Mouse (Mus musculus) lung, embryonic 14.5 days (tissue): ENCODE results near the gene Cpxm1. TPM values are rescaled to one million over a fixed set of nuclear protein-coding genes. Genes with fewer than 3 reads are reported as not detected.

ENCODE experiments used
- ATAC-seq: fragments of 200-750 bp; cut with Nextera tagmentation; 2 replicates; pipeline ENCODE4 v1.8.0; 2017; ENCODE audit warnings: mild to moderate bottlenecking, moderate TSS enrichment, moderate library complexity; ENCODE audit not compliant: insufficient read depth
- DNase-seq: peaks from one replicate; pipeline ENCODE4 v3.0.0-alpha.2; 2015
- H3K27ac ChIP-seq: fragments of 300-500 bp; sonication (generic); 2 replicates; pipeline ENCODE4 v1.5.1; 2014; ENCODE audit warnings: low read depth, mild to moderate bottlenecking, moderate library complexity
- H3K27me3 ChIP-seq: fragments of 300-500 bp; sonication (generic); 2 replicates; pipeline ENCODE4 v1.6.1; 2014; ENCODE audit warnings: low read length, control low read depth; ENCODE audit not compliant: insufficient read depth
- H3K36me3 ChIP-seq: fragments of 300-500 bp; sonication (generic); 2 replicates; pipeline ENCODE4 v1.6.1; 2014; ENCODE audit warnings: control low read depth; ENCODE audit not compliant: insufficient read depth
- H3K4me1 ChIP-seq: fragments of 300-500 bp; sonication (generic); 2 replicates; pipeline ENCODE4 v1.6.1; 2014; ENCODE audit warnings: antibody characterized with exemption, control low read depth; ENCODE audit not compliant: insufficient read depth
- H3K4me2 ChIP-seq: fragments of 300-500 bp; sonication (generic); 2 replicates; pipeline ENCODE4 v1.6.1; 2014; ENCODE audit warnings: mild to moderate bottlenecking
- H3K4me3 ChIP-seq: fragments of 300-500 bp; sonication (generic); 2 replicates; pipeline ENCODE4 v1.5.1; 2014; ENCODE audit warnings: low read depth, low read length
- H3K9ac ChIP-seq: fragments of 300-500 bp; sonication (generic); 2 replicates; pipeline ENCODE4 v1.6.1; 2014
- H3K9me3 ChIP-seq: fragments of 300-500 bp; sonication (generic); 2 replicates; pipeline ENCODE4 v1.6.1; 2016; ENCODE audit warnings: low read depth, low read length, control low read depth
- CTCF ChIP-seq: IDR thresholded peaks from 2 replicates; pipeline ENCODE4 v1.5.1; 2016; ENCODE audit warnings: antibody characterized with exemption, low read depth
- WGBS: fragments of 180-500 bp; shearing (Covaris S2); extraction: QIAGEN DNeasy Blood & Tissue Kit; methylation state at CpG from one replicate; pipeline ENCODE4 v1.1.7; 2014; 5-methylcytosine and 5-hydroxymethylcytosine counted together
- polyA plus RNA-seq: library from polyadenylated mRNA; unstranded; fragments of >200 nt; fragmentation: Nextera tagmentation; extraction: Ambion mirVana; gene quantifications from 2 replicates; pipeline ENCODE4 v1.2.1, GENCODE M21; 2014

Gene Cpxm1
- polyA plus RNA-seq, 1 experiment from 2014 or later, result 59.0 TPM

- no peaks in the 10 kb centered on the region for H3K9me3 ChIP-seq
- no peaks in the 10 kb centered on the region for H3K27me3 ChIP-seq
- no peak overlapping the region for H3K4me3 ChIP-seq
- no peaks in the 10 kb centered on the region for H3K36me3 ChIP-seq
- H3K4me2 ChIP-seq, result no peak overlapping the region
- no peak overlapping the region for H3K9ac ChIP-seq
- no peak overlapping the region for H3K27ac ChIP-seq
- H3K4me1 ChIP-seq, result no peaks in the 10 kb centered on the region
- DNase-seq (peak; percentile 21), ATAC-seq (no peak)
- 70% methylated on average over 7 of the region's 7 CpGs for WGBS
- no peak for TF ChIP-seq CTCF
Measured at GRCm38 (mm10) chr2:130341220-130341580, 56.2 kb downstream of the Cpxm1 start.

Other genes starting within 250 kb of the Cpxm1 start
- gene Snrpb, start 218.2 kb downstream of the Cpxm1 start, polyA plus RNA-seq, result 691 and 703 TPM in 2 replicates
- not detected in 2 replicates for gene Tmc2, start 202.4 kb downstream of the Cpxm1 start, polyA plus RNA-seq
- 303 and 318 TPM in 2 replicates for gene Nop56, start 123.1 kb downstream of the Cpxm1 start, polyA plus RNA-seq
- gene Idh3b, start 113.0 kb downstream of the Cpxm1 start, polyA plus RNA-seq, result 136 and 151 TPM in 2 replicates
- gene Ebf4, start 102.4 kb downstream of the Cpxm1 start, polyA plus RNA-seq, result 1.9 and 2.3 TPM in 2 replicates
- gene Gm28372, start 7.7 kb upstream of the Cpxm1 start, polyA plus RNA-seq, result not detected in 2 replicates
- gene 1700020A23Rik, start 7.7 kb upstream of the Cpxm1 start, polyA plus RNA-seq, result not detected in 2 replicates
- gene Tmem239, start 8.9 kb upstream of the Cpxm1 start, polyA plus RNA-seq, result not detected in 2 replicates
- gene Vps16, start 26.8 kb upstream of the Cpxm1 start, polyA plus RNA-seq, result 63.3 and 66.0 TPM in 2 replicates
- gene Pced1a, start 27.1 kb upstream of the Cpxm1 start, polyA plus RNA-seq, result 10.8 and 13.5 TPM in 2 replicates
- 91.5 and 99.3 TPM in 2 replicates for gene Ptpra, start 52.7 kb upstream of the Cpxm1 start, polyA plus RNA-seq
- gene Mrps26, start 166.2 kb upstream of the Cpxm1 start, polyA plus RNA-seq, result 88.6 and 93.1 TPM in 2 replicates
- not detected in 2 replicates for gene Oxt, start 178.6 kb upstream of the Cpxm1 start, polyA plus RNA-seq
- not detected in 2 replicates for gene Avp, start 185.0 kb upstream of the Cpxm1 start, polyA plus RNA-seq
- gene Fastkd5, start 232.5 kb upstream of the Cpxm1 start, polyA plus RNA-seq, result 18.3 and 18.6 TPM in 2 replicates
- 12.4 and 12.6 TPM in 2 replicates for gene Ubox5, start 232.5 kb upstream of the Cpxm1 start, polyA plus RNA-seq
- 1.0 TPM in 2 replicates for gene Lzts3, start 245.2 kb upstream of the Cpxm1 start, polyA plus RNA-seq